Mouse (Mus musculus): ENCODE measurements at regions not wholly inside any gene's neighbourhood (a gene's known extent, or its start where the extent isn't known, plus 50 kb on each side); places are given as distances from the start of the nearest gene placed in this dataset.

- DNase-seq (ENCODE audit: low spot score) = no peak
These were observed 186.4 kb upstream of the Id4 start for GRCm38 (mm10) chr13:48074630-48075029.

GRCm38 (mm10) chr13:48075315-48075714 lies 185.7 kb upstream of the Id4 start:
- no peak for DNase-seq (ENCODE audit: low spot score)

GRCm38 (mm10) chr13:48078214-48078613 lies 182.8 kb upstream of the Id4 start:
- DNase-seq (ENCODE audit: low spot score) = no peak

GRCm38 (mm10) chr13:48083294-48083693 lies 177.7 kb upstream of the Id4 start:
- DNase-seq (ENCODE audit: low spot score) = no peak

GRCm38 (mm10) chr13:48083807-48084206 lies 177.2 kb upstream of the Id4 start:
- DNase-seq (ENCODE audit: low spot score) = no peak

- DNase-seq (ENCODE audit: low spot score) = no peak
These were observed 166.6 kb upstream of the Id4 start for GRCm38 (mm10) chr13:48094275-48095035.

GRCm38 (mm10) chr13:48102156-48102555 lies 158.9 kb upstream of the Id4 start:
- DNase-seq (ENCODE audit: low spot score) = no peak

- DNase-seq (ENCODE audit: low spot score) = no peak
These were observed 158.5 kb upstream of the Id4 start for GRCm38 (mm10) chr13:48102576-48102975.

GRCm38 (mm10) chr13:48104766-48105165 lies 156.3 kb upstream of the Id4 start:
- DNase-seq (ENCODE audit: low spot score) = no peak

GRCm38 (mm10) chr13:48106946-48107345 lies 154.1 kb upstream of the Id4 start:
- DNase-seq (ENCODE audit: low spot score) = no peak

- DNase-seq (ENCODE audit: low spot score) = no peak
These were observed 145.1 kb upstream of the Id4 start for GRCm38 (mm10) chr13:48115890-48116289.

GRCm38 (mm10) chr13:48126582-48126981 lies 134.4 kb upstream of the Id4 start:
- no peak for DNase-seq (ENCODE audit: low spot score)

GRCm38 (mm10) chr13:48130724-48131123 lies 130.3 kb upstream of the Id4 start:
- peak; percentile 18 for DNase-seq (ENCODE audit: low spot score)

GRCm38 (mm10) chr13:48131681-48132080 lies 129.3 kb upstream of the Id4 start:
- no peak for DNase-seq (ENCODE audit: low spot score)

- no peak for DNase-seq (ENCODE audit: low spot score)
These were observed 115.1 kb upstream of the Id4 start for GRCm38 (mm10) chr13:48145976-48146375.

- DNase-seq (ENCODE audit: low spot score) = no peak
These were observed 114.0 kb upstream of the Id4 start for GRCm38 (mm10) chr13:48147061-48147460.

GRCm38 (mm10) chr13:48153248-48153647 lies 107.8 kb upstream of the Id4 start:
- DNase-seq (ENCODE audit: low spot score) = no peak

GRCm38 (mm10) chr13:48153684-48154413 lies 107.2 kb upstream of the Id4 start:
- DNase-seq (ENCODE audit: low spot score) = no peak

- DNase-seq (ENCODE audit: low spot score) = no peak
These were observed 106.5 kb upstream of the Id4 start for GRCm38 (mm10) chr13:48154414-48155105.

GRCm38 (mm10) chr13:48159020-48159910 lies 101.8 kb upstream of the Id4 start:
- no peak for DNase-seq (ENCODE audit: low spot score)

GRCm38 (mm10) chr13:48160161-48160560 lies 100.9 kb upstream of the Id4 start:
- no peak for DNase-seq (ENCODE audit: low spot score)

Measured in gastrocnemius, adult 18-20 months (tissue).